Mouse (Mus musculus) kidney, adult 2 months (tissue): ENCODE data around the gene Ckb.

Experiments
- CTCF ChIP-seq: fragments of 200-500 bp; conservative IDR thresholded peaks from 2 replicates; pipeline ENCODE4 v1.5.1; 2011; ENCODE audit warnings: low read depth, mild to moderate bottlenecking, control low read depth, low read length, moderate library complexity, mixed read lengths; ENCODE audit not compliant: insufficient read depth, insufficient read length
- POLR2A ChIP-seq: fragments of 200-500 bp; IDR thresholded peaks from one replicate; pipeline ENCODE4 v1.6.1; 2011; ENCODE audit warnings: low read depth, low read length, control low read depth

GRCm38 (mm10) chr12:111648061-111648645 is 24.0 kb downstream of the Ckb start:
- TF ChIP-seq POLR2A (no peak), CTCF (peak; percentile 81)
